Mouse (Mus musculus): Measurements from ENCODE around the gene St6galnac5. TPM values are rescaled to one million over a fixed set of nuclear protein-coding genes. Genes with fewer than 3 reads are reported as not detected.

Gene St6galnac5
- polyA plus RNA-seq, 1 experiment = not detected

GRCm38 (mm10) chr3:152979481-152980092, 2.5 kb downstream of the St6galnac5 start:
- no peaks in the 10 kb centered on the region for H3K9me3 ChIP-seq (replicated peaks; ENCODE audit: control insufficient read depth, insufficient read depth, low read length, poor library complexity, severe bottlenecking)
- no peak overlapping the region for H3K27ac ChIP-seq (ENCODE audit: insufficient read depth, low read length)
- H3K36me3 ChIP-seq (ENCODE audit: control insufficient read depth, insufficient read depth, low read length, poor library complexity, severe bottlenecking) = no peaks in the 10 kb centered on the region
- H3K9ac ChIP-seq (ENCODE audit: low read depth, poor library complexity, severe bottlenecking) = no peak overlapping the region
- no peaks in the 10 kb centered on the region for H3K4me1 ChIP-seq (ENCODE audit: control insufficient read depth, insufficient read depth, low read length)
- no peak overlapping the region for H3K4me3 ChIP-seq (ENCODE audit: low read depth, low read length)
- no peak for TF ChIP-seq POLR2A (IDR thresholded peaks at IDR 0.05; ENCODE audit: insufficient read depth, low read length)
- no peak for TF ChIP-seq CTCF (IDR thresholded peaks at IDR 0.05; ENCODE audit: low read depth, low read length)
- no peak for TF ChIP-seq EP300 (IDR thresholded peaks at IDR 0.05; ENCODE audit: insufficient read depth, low read depth, low read length)
- H3K27me3 ChIP-seq (ENCODE audit: control insufficient read depth, insufficient read depth, low read length, poor library complexity, severe bottlenecking) = 0 out of 2 replicates have a peak, but pooled peaks cover 2% of the 10 kb centered on the region

GRCm38 (mm10) chr3:152971373-152971772, 10.7 kb downstream of the St6galnac5 start:
- no peak overlapping the region for H3K4me3 ChIP-seq (ENCODE audit: low read depth, low read length)
- TF ChIP-seq CTCF (IDR thresholded peaks at IDR 0.05; ENCODE audit: low read depth, low read length) = no peak
- no peak for TF ChIP-seq EP300 (IDR thresholded peaks at IDR 0.05; ENCODE audit: insufficient read depth, low read depth, low read length)
- TF ChIP-seq POLR2A (IDR thresholded peaks at IDR 0.05; ENCODE audit: insufficient read depth, low read length) = no peak
- no peaks in the 10 kb centered on the region for H3K4me1 ChIP-seq (ENCODE audit: control insufficient read depth, insufficient read depth, low read length)
- H3K9ac ChIP-seq (ENCODE audit: low read depth, poor library complexity, severe bottlenecking) = no peak overlapping the region
- no peaks in the 10 kb centered on the region for H3K27me3 ChIP-seq (ENCODE audit: control insufficient read depth, insufficient read depth, low read length, poor library complexity, severe bottlenecking)
- no peak overlapping the region for H3K27ac ChIP-seq (ENCODE audit: insufficient read depth, low read length)
- no peaks in the 10 kb centered on the region for H3K36me3 ChIP-seq (ENCODE audit: control insufficient read depth, insufficient read depth, low read length, poor library complexity, severe bottlenecking)
- H3K9me3 ChIP-seq (replicated peaks; ENCODE audit: control insufficient read depth, insufficient read depth, low read length, poor library complexity, severe bottlenecking) = no peaks in the 10 kb centered on the region

- H3K36me3 ChIP-seq (ENCODE audit: control insufficient read depth, insufficient read depth, low read length, poor library complexity, severe bottlenecking) = no peaks in the 10 kb centered on the region
- no peaks in the 10 kb centered on the region for H3K4me1 ChIP-seq (ENCODE audit: control insufficient read depth, insufficient read depth, low read length)
- no peak overlapping the region for H3K4me3 ChIP-seq (ENCODE audit: low read depth, low read length)
- H3K27me3 ChIP-seq (ENCODE audit: control insufficient read depth, insufficient read depth, low read length, poor library complexity, severe bottlenecking) = no peaks in the 10 kb centered on the region
- H3K9ac ChIP-seq (ENCODE audit: low read depth, poor library complexity, severe bottlenecking) = no peak overlapping the region
- no peaks in the 10 kb centered on the region for H3K9me3 ChIP-seq (replicated peaks; ENCODE audit: control insufficient read depth, insufficient read depth, low read length, poor library complexity, severe bottlenecking)
- H3K27ac ChIP-seq (ENCODE audit: insufficient read depth, low read length) = no peak overlapping the region
- TF ChIP-seq POLR2A (IDR thresholded peaks at IDR 0.05; ENCODE audit: insufficient read depth, low read length) (no peak), EP300 (IDR thresholded peaks at IDR 0.05; ENCODE audit: insufficient read depth, low read depth, low read length) (no peak)
These were observed 12.2 kb downstream of the St6galnac5 start for GRCm38 (mm10) chr3:152969774-152970347.

GRCm38 (mm10) chr3:152961855-152962376, 20.1 kb downstream of the St6galnac5 start:
- no peak for TF ChIP-seq CTCF (IDR thresholded peaks at IDR 0.05; ENCODE audit: low read depth, low read length)
- no peak for TF ChIP-seq EP300 (IDR thresholded peaks at IDR 0.05; ENCODE audit: insufficient read depth, low read depth, low read length)
- TF ChIP-seq POLR2A (IDR thresholded peaks at IDR 0.05; ENCODE audit: insufficient read depth, low read length) = no peak
- Histone ChIP-seq H3K4me3 (ENCODE audit: low read depth, low read length) (no peak overlapping the region), H3K27me3 (ENCODE audit: control insufficient read depth, insufficient read depth, low read length, poor library complexity, severe bottlenecking) (no peaks in the 10 kb centered on the region), H3K9ac (ENCODE audit: low read depth, poor library complexity, severe bottlenecking) (no peak overlapping the region), H3K9me3 (replicated peaks; ENCODE audit: control insufficient read depth, insufficient read depth, low read length, poor library complexity, severe bottlenecking) (no peaks in the 10 kb centered on the region), H3K27ac (ENCODE audit: insufficient read depth, low read length) (no peak overlapping the region), H3K4me1 (ENCODE audit: control insufficient read depth, insufficient read depth, low read length) (no peaks in the 10 kb centered on the region), H3K36me3 (ENCODE audit: control insufficient read depth, insufficient read depth, low read length, poor library complexity, severe bottlenecking) (no peaks in the 10 kb centered on the region)

GRCm38 (mm10) chr3:152958358-152959150, 23.5 kb downstream of the St6galnac5 start:
- Histone ChIP-seq H3K9me3 (replicated peaks; ENCODE audit: control insufficient read depth, insufficient read depth, low read length, poor library complexity, severe bottlenecking) (no peaks in the 10 kb centered on the region), H3K27me3 (ENCODE audit: control insufficient read depth, insufficient read depth, low read length, poor library complexity, severe bottlenecking) (no peaks in the 10 kb centered on the region), H3K9ac (ENCODE audit: low read depth, poor library complexity, severe bottlenecking) (no peak overlapping the region), H3K36me3 (ENCODE audit: control insufficient read depth, insufficient read depth, low read length, poor library complexity, severe bottlenecking) (no peaks in the 10 kb centered on the region), H3K4me3 (ENCODE audit: low read depth, low read length) (no peak overlapping the region), H3K4me1 (ENCODE audit: control insufficient read depth, insufficient read depth, low read length) (no peaks in the 10 kb centered on the region), H3K27ac (ENCODE audit: insufficient read depth, low read length) (no peak overlapping the region)
- TF ChIP-seq CTCF (IDR thresholded peaks at IDR 0.05; ENCODE audit: low read depth, low read length) (peak; percentile 83), POLR2A (IDR thresholded peaks at IDR 0.05; ENCODE audit: insufficient read depth, low read length) (no peak), EP300 (IDR thresholded peaks at IDR 0.05; ENCODE audit: insufficient read depth, low read depth, low read length) (no peak)

All from ES-Bruce4 (cell line).